Mouse (Mus musculus) cerebellum, adult 9-10 months (tissue): ENCODE measurements at regions not wholly inside any gene's neighbourhood (a gene's known extent, or its start where the extent isn't known, plus 50 kb on each side); places are given as distances from the start of the nearest gene placed in this dataset.
A peak's percentile ranks its signal among the peaks of the same experiment; 100 is the strongest.

Experiments used
- DNase-seq: peaks from one replicate; pipeline ENCODE4 v3.0.0; 2022

DNA sequence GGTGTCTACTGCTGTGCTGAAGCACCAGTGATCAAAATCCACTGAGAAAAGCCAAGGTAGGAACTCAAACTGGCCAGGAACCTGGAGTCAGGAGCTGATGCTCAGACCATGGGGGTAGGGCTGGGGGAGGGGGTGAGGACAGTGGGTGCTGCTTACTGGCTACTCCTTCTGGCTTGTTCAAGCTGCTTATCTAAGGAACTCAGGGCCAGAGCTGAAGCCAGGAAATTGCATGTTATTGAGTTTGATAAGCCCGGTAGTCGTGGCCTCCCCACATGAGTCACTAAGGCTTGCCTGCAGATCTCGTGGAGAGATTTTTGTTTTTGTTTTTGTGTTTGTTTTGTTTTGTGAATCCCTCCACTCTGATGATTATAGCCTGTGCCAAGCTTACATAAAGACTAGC, 65.9 kb downstream of the Tmem215 start:
- DNase-seq, result no peak

DNA sequence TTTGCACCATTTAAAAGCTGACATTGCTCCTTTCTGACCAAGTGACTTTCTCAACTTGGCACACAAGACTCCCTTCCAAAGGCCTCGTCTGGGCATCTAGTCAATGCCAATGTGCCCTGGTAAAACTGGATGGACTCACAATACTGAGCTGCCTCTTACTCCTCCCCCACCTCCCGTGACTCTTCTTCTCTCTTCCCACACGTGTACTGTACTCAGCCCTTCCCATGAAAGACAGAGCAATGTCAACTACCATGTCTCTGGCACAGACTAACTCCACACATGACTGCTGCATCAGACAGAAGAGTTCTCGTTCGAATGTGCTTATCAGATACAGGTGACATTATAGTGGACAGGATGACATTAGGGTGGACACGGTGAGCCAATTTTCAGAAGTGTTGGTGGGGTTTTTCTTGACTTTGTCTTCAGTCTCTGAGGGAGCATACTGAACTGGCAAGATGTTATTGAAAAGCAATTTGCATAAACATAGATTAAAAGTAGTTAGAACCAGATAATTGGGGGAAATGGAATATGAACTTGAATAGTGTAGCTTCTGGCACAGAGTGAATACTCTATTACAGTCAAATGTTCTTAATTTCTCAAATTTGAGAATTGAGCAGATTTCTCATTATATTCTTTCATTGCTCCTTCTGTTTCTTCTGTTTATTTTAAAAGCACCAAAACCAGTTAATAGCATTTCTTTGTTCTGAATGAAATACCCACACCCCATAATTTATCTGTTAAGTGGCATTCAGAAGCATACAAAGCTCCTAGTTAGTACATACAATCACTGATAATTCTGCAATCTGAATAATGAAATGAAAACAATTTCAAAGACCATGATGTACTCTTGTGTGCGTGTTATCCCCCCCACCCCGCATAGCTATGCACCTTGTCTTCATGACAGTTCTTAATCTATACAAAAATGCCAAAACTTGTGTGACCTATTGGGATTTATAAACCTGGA, 71.4 kb downstream of the Tmem215 start:
- no peak for DNase-seq

DNA sequence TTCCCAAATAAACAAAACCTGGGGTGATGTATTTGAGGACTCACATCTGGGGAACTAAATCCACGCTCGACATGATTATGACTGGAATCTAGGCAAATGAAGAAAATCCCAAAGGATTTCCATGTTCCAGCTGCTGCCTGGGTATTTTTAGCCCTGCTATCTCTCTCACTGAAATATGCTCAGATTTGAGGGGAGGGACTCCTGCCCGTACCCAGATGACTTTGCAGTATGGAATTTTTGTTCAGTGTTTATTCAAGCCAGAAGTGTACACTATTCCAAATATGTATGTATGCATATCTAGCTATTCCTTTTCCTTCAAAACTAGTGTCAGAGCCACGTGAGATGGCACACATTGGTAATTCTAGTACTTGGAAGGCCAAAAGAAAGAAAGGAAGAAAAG, 72.1 kb downstream of the Tmem215 start:
- DNase-seq, result no peak

DNA sequence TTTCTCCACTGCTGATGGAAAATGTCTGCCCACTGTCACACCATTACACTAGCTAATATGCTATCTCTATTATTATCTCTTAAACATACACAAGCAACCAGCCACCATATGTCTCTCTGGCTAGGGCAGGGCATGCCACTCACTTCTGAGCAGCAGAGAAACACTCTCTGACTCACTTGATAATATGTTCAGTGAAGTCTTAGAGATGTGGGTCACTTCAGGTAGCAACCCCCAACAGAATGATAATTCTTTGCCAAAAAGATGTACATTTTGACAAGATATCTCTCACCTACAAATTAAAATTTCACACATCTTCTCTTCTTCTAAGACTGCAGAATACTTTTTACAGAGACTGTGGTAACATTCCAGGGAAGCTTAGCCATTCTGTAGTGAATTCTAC, 72.8 kb downstream of the Tmem215 start:
- DNase-seq, result no peak

GRCm38 (mm10) chr4:40545700-40546099, 73.7 kb downstream of the Tmem215 start:
- DNase-seq, result no peak

DNA sequence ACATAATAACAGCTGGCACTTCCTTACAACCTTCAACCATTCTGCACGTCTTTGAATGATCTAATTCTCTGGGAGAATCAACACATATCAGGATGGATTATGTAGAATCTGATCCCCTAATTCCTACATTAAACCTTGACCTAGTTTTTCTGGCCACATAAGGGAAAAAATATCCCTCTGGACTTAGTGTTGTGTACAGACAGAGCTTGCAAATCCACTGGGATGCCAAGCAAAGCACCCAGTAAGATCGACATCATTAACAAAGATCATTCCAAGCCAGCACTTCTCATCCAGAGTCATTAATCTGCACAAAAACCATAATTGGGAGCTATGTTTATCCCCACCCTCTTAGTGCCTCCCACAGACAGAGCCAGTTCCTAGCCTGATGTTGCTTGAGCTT, 87.8 kb downstream of the Tmem215 start:
- no peak for DNase-seq

DNA sequence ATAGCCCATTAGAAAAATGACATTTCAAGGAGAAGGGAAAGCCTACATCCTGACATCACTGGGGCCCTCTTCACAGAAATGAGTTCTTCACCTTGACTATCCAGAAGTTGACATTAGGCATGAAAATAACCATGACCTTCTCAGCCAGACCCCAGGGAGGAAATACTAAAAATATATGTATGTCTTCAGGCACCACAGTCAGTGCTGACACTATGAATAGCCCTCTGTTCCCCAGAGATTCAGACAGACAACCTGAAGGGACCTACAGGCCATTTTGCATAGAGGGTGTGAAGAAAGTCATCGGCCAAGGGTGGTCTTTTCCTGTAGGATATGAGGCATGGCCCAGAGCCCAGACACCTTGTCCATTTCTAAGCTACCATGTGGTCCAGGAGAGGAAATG, 101.3 kb downstream of the Tmem215 start:
- DNase-seq, result no peak

- DNase-seq, result no peak
Observed at GRCm38 (mm10) chr4:40575951-40576350, 104.0 kb downstream of the Tmem215 start.

DNA sequence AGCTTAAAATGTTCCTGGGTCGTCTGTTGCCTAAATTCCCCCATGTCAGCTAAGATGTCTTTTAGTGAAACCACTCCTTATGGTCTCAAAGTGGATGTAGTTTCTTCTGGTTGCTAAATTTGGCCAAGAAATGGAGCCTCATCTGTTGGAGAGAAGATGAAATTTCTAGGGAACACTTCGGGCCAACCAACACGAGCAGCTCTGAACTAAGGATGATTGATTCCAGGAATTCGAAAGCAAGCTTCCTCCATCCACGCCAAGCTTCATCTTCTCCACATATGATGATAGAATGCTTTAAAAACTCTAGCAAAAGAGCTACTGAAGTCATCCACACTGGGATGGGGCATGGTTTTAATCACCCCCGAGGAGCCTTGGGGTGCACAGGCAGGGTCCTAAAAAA, 112.5 kb downstream of the Tmem215 start:
- no peak for DNase-seq

DNA sequence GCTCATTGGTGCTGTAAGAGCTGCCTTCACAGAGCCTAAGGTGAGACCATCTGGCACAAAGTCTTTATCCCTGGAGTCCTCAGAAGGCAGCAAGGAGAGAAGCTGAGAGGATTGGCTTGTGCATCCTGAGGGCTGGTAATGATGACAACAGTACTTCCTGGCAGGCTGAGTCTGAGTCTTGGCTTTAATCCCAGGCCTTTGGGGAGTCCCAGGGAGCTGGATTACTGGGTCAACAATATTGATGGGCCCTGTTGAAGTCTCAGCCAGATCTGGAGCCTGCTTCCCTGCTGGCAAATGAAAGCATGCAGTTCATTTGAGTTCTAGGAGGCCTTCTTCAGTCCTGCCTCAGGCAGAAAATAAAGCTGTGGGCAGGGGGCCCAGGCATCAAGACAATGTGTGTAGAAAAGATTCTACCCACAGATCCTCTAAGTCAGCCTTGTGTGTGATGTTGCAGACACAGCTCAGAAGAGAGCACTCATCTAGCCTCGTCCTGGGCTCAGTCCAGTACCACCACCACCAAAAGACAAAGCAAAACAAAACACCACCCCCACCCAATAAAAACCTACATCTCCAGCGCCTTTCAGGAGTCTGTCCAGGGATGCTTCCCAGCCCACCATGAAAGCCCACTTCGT, 113.1 kb downstream of the Tmem215 start:
- peak; percentile 14 for DNase-seq

DNA sequence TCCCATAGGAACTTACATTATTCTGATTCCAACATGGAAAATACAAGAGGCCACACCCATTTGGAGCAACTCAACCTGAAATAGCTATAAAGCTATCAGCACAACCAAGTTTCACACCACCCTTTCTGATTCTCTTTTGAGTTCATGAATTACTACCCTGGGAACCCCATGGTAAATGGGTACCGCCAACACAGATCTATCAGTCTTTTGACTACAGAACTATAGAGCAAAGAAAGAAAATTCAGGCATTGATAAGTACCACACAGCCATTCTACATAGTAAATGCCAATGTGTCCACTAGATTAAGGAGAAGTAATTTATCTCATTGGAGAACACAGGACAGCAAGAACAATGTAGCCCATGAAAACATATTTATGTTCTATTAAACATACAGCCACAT, 114.1 kb downstream of the Tmem215 start:
- no peak for DNase-seq

GRCm38 (mm10) chr4:40587254-40587653, 115.3 kb downstream of the Tmem215 start:
- no peak for DNase-seq

DNA sequence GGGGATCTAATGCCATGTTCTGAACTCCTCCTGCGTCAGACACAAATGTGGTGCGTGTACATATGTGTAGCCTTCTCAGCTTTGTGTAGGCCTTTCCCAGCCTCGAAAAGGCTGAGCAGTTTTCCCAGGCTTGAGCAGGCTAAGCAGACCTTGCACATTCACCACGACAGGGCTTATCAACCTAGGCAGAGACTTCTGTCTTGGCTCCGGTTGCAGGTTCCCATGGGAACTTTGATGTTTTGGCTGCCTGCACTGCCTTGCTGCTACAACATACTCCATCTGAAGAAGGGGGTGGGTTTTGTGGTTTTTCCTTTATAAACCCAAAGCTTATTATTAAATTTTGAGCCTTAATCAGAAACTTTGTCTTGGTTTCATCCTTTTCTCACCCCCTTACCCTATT, 109.2 kb downstream of the Aptx start:
- no peak for DNase-seq

DNA sequence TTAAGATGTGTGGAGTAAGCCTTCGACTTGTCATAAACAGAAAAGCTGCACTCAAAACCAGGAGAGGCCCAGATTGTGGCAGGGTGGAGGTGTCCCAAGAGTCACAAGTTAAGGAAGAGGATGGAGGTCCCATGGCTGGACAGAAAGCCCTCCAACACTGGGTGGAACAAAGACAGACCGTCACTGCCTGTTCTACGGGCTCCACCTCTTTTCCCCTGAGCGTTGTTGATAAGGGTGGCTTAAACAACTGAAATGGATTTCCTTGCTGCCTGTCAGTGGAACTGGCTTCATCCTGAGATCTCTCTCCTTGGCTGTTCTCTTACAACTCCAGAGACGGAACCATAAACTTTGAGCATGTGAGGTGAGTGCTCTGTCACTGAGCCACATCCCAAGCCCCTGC, 78.0 kb downstream of the Aptx start:
- no peak for DNase-seq

DNA sequence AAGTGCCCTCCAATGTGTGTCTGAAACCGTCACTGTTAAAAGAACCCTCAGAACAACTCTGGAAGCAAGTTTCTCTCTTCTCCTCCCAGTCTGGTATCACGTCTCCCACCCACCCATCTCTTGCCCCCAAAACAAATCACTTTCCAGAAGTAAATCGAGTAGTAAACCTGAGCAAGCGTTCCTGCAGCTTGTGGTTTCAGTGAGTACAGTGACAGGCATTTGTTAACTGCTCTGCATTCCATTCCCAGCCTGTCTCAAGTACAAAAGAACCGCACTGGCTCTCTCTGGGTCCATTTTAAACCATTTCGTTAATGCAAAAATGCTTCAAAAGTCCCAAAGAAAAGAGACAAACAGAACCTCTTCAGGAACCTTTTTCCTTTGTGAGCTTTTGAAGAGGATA, 77.1 kb downstream of the Aptx start:
- DNase-seq, result no peak
